Mouse (Mus musculus) naive thymus-derived CD4-positive, alpha-beta T cell, adult 2 months (primary cell): ENCODE data around the gene Cidec.

Experiments used
- DNase-seq: peaks from one replicate; pipeline ENCODE4 v3.0.0-alpha.2; 2011; ENCODE audit warnings: low read depth

The Cidec gene

GRCm38 (mm10) chr6:113435664-113436205 is at the start of gene Cidec:
TSS of gene Cidec (minus strand) at chr6:113435760.
- no peak for DNase-seq

GRCm38 (mm10) chr6:113483729-113484128 is 48.2 kb upstream of the Cidec start:
- DNase-seq, result no peak

GRCm38 (mm10) chr6:113483100-113483615 is 47.6 kb upstream of the Cidec start, which contains the start of gene Creld1:
TSS of gene Creld1 (plus strand) at chr6:113483297.
- DNase-seq, result peak; percentile 95

- DNase-seq, result peak; percentile 71
Measured at GRCm38 (mm10) chr6:113482477-113483099, 47.0 kb upstream of the Cidec start.

- DNase-seq, result no peak
Measured at GRCm38 (mm10) chr6:113480555-113481373, 45.2 kb upstream of the Cidec start.

GRCm38 (mm10) chr6:113478906-113479305 is 43.3 kb upstream of the Cidec start:
- no peak for DNase-seq

- DNase-seq, result no peak
Measured at GRCm38 (mm10) chr6:113477353-113477752, 41.8 kb upstream of the Cidec start.

- DNase-seq, result no peak
Measured at GRCm38 (mm10) chr6:113473715-113474114, 38.2 kb upstream of the Cidec start.

GRCm38 (mm10) chr6:113473246-113473645 is 37.7 kb upstream of the Cidec start:
- DNase-seq, result no peak

- no peak for DNase-seq
Measured at GRCm38 (mm10) chr6:113472061-113472460, 36.5 kb upstream of the Cidec start.

- no peak for DNase-seq
Measured at GRCm38 (mm10) chr6:113471297-113471936, 35.9 kb upstream of the Cidec start, which contains the start of gene Il17rc. TSS of gene Il17rc (plus strand) at chr6:113471427.

- peak; percentile 72 for DNase-seq
Measured at GRCm38 (mm10) chr6:113469432-113469831, 33.9 kb upstream of the Cidec start.

GRCm38 (mm10) chr6:113469021-113469420 is 33.5 kb upstream of the Cidec start:
- DNase-seq, result peak; percentile 87

GRCm38 (mm10) chr6:113468512-113468911 is 33.0 kb upstream of the Cidec start:
- DNase-seq, result no peak

- DNase-seq, result no peak
Measured at GRCm38 (mm10) chr6:113465602-113466001, 30.0 kb upstream of the Cidec start.

- no peak for DNase-seq
Measured at GRCm38 (mm10) chr6:113464040-113464439, 28.5 kb upstream of the Cidec start.

- no peak for DNase-seq
Measured at GRCm38 (mm10) chr6:113458635-113459034, 23.1 kb upstream of the Cidec start.

GRCm38 (mm10) chr6:113457952-113458534 is 22.5 kb upstream of the Cidec start, which contains the start of gene Il17re:
TSS of gene Il17re (plus strand) at chr6:113458484.
- no peak for DNase-seq

GRCm38 (mm10) chr6:113455007-113455406 is 19.4 kb upstream of the Cidec start:
- no peak for DNase-seq

- no peak for DNase-seq
Measured at GRCm38 (mm10) chr6:113451839-113452238, 16.3 kb upstream of the Cidec start.

- DNase-seq, result no peak
Measured at GRCm38 (mm10) chr6:113447639-113448038, 12.1 kb upstream of the Cidec start.
